Mouse (Mus musculus) bone marrow macrophage, adult 2 months (primary cell): ENCODE measurements around the gene Stx17.

Source experiments
- CTCF ChIP-seq: IDR thresholded peaks from 2 replicates; pipeline ENCODE4 v1.5.1; 2012; ENCODE audit warnings: low read depth, mild to moderate bottlenecking, low read length, moderate library complexity
- POLR2A ChIP-seq: IDR thresholded peaks from 2 replicates; pipeline ENCODE4 v1.6.1; 2012; ENCODE audit warnings: mild to moderate bottlenecking, low read depth, low read length, borderline replicate concordance

DNA sequence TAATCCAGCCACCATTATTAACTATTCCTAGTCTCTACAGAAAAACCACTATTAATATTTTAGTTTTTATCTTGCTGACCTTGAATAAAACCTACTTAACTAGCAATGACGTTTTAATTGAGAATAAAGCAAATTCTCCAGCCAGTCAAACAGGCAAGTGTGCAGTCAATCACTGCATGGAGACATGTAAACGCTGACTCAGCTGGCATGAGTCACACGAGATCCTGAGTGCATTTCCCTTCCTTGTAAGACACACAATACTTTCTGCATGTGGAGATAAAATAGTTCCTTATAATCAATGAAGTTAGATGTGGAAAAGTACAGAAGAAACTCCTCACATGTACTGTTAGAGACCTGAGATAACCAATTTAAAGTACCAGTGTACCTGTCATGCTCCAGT, 100.9 kb downstream of the Stx17 start:
- TF ChIP-seq CTCF: no peak
- TF ChIP-seq POLR2A: no peak
